Mouse (Mus musculus) layer of hippocampus, postnatal 36 days (tissue): ENCODE results near the gene Gm21987. TPM values are rescaled to one million over a fixed set of nuclear protein-coding genes. Genes with fewer than 3 reads are reported as not detected.

Source experiments
- DNase-seq, 2 experiments: peaks; one replicate each; pipeline ENCODE4 v3.0.0; 2022
- total RNA-seq, 2 experiments: library from RNA; stranded (reverse); gene quantifications; 2 replicates each; pipeline ENCODE4 v1.2.3; 2021

The Gm21987 gene
- total RNA-seq, 2 experiments from 2014 or later, result not detected

DNA sequence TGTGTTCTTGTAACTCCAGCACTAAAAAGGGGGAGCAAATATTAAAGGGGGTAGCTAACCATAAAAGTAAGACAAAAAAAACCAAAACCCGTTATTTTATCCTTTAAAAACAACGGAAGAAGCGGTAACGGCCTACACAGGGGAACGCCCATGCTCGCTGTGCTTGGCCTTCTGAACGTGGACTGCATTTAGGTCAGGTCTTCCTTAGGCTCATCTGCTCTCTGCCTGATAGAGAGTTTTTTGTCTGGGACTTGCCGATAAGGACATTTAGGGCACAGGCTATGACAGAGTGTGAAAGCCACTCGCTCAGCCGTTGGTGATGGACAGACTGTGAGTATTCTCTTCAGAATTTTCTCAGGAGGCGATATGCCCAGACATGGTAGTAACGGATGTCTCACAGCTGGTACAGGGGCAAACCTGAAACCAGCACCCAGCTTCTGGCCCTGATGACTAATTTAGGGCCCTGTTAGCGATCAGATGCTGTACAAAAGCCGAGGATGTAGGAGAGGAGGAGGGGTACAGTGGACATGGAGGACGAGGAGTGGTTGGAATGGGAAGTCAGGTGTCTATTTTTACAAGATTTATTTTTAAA, 25.0 kb downstream of the Gm21987 start:
- DNase-seq, result no peak

DNA sequence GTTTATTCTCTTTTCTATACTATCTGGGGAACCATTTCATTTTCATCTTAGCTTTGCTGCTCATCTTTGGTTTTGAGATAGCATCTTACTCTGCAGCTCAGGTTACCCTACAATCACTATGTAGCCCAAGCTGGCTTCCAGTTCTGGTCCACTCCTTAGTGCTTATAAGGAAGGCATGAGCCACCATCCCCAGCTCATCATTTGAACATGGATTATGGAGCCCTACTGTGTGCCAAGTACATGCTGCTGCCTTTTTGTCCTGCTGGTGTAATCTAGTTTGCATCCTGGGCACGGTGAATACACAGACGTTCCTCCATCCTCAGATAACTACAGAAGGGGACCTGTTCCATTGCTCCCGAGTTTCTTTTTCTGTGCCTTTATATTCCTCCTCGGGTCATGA, 26.0 kb downstream of the Gm21987 start:
- no peak for DNase-seq

DNA sequence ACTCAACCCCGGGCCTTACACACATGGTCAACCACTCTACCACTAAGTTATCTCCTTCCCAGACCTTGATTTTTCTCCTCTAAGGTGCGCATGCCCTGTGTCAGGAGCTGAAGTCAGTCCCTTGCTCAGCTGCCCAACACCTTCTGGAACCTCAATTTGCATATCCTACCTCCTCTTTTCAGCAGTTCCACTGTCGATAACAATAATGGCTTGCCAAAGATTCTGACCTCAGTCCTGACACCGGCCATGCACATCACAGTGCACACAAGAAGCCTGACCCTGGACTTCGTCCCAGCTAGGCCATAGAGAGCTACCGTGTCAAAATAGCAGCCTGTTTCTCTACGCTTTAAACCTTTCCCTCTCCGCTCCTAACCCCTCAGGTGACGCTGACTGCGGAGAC, 26.6 kb downstream of the Gm21987 start:
- no peak for DNase-seq

DNA sequence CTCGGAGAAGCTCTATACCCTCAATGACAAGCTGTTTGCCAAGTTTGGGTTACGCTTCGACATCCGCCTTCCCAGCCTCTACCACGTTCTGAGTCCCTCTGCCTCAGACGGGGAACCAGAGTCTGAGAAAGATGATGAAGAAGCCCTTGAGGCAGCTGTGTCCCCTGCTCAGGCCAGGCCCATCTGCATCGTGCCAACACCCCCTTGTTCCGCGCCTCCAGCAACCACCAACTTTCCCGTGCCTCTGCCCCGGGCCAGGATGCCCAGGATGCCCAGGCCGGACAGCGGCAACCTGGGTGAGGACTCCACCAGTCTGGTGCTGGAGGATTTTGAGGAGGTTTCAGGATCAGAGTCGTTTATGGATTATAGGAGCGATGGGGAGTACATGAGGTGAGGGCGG, 27.1 kb downstream of the Gm21987 start:
- no peak for DNase-seq

DNA sequence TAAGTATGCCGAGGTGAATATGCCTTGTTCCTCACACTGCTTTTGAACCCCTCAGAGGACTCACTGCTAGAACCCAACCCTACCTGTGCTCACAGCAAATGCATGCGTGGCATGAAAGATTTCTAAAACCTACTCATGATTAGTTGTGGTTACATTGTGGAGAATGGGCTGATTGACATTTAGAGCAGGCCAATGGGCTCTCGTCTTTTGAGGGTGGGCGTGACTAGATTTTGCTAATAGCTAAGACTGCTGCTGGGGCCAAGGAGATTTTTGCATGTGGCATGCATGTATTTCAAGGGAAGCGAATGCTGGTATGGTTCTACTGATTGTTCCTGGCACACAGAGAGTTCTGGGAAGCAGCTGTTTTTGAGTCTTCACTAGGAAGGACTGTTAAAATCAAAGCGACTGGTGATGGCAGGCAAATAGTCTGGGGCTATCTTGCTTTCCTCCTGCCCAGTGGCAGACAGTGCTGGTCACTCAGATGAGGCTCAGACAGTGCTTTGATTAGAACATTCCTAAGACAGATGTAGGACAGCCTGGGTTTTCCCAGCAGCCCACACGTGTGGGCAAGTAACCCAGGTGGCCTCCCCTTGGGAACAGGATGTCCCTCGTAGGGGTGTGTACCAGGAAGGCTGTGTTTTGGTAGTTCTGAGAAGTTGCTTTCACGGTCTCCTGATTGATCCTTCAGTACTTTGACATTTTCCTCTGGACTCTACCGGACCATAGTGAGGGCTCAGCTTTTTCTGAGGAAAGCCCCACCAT, 27.7 kb downstream of the Gm21987 start:
- no peak for DNase-seq

DNA sequence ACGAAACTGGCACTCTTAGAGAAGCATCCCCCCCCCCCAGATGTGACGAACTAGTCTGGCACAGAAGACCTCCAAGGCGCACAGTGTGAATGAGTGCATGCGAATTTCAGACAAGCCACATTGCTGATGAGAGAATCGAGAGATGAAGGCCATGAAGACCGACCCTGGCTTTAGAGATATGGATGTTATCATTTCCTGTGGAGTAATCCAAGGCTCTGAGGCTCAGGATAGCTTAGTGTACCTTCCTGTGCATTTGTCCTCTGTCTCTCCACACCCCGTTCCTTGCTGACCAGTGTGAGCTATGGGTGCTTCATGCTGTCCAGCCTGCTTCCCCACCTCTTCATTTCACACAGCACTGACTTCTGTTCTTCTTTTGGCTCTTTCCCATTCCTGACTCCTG, 28.3 kb downstream of the Gm21987 start:
- no peak for DNase-seq

DNA sequence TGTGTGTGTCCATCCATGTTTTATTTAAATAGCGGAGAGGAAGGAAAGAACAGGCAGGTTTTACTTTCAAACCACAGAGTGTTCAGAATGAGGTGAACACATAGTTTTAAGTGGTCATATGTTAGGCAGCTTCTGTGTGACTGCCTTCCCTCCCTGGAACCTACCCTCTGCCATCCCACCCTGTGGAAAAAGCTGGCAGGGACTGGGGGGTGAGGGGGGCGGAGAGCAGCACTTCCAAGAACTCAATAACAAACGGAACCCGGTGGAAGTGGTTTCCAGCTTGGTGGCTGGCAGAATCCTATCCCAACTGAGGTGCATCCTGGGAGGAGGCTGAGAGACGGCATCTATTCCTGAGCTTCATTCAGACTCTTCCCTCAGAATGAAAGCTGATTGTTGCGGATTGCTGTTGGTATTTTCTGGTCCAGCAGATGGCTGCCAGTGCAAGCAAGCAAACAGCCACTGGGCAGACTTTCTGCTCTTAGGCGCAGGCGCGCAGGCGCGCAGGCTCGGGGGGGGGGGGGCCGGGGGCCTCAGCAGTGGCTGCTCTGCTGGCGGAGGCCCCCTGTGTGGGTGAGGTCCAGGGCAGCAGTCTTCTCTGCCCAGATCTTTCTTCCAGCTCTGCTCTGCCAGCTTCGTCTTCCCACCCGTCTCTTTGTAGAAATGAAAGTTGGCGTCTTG, 29.5 kb downstream of the Gm21987 start:
- peak; percentile 42 to 58 for DNase-seq

DNA sequence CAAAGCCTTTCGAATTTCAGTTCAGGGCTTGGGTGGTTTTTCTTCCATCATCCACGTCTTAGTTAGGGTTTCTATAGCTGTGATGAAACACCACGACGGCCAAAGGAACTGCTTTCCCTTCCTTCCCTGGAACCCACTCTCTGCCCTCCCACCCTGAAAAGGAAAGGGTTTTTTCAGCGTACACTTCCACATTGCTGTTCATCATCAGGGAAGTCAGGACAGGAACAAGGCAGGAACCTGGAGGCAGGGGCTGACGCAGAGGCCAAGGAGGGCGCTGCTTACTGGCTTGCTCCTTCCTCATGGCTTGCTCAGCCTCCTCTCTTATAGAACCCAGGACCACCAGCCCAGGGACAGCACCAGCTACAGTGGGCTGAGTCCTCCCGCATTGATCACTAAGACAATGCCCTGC, 30.0 kb downstream of the Gm21987 start:
- DNase-seq, result no peak

DNA sequence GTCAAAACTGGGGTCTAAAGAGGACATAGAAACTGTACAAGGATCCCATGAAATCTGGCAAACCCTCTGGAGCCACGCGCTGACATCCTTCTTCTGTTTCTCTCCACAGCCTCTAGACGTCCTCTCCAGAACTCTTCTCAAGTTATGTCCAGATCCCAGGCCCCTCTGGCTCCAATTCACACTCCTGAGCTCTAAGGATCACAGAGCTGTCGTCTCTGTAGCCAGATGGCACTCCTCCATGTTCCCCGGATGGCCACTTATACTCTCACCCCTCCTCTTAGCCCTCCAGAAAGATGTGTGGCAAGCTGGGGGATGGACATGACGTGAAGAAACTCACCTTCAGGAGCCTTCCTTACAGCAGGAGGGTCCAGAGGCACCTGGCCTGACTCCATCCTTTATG, 30.7 kb downstream of the Gm21987 start:
- no peak for DNase-seq

DNA sequence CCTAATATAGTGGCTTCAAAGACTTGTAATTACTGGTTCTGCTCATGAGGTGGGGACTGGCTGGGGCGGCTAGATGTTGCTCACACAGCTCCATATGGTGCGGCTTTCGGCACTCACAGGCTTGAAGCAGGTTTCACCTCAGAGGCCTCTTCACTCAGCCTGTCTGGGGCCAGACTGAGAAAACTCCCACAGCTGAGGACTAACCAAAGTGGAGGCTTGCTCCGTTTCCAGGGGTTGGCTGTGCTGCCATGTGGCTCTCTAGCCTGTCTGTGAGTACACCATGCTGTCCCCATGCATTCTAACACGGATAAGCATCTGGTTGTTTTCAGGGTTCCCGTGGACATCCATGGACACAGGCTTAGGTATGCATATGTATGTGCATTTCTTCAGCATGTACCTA, 31.8 kb downstream of the Gm21987 start:
- no peak for DNase-seq

DNA sequence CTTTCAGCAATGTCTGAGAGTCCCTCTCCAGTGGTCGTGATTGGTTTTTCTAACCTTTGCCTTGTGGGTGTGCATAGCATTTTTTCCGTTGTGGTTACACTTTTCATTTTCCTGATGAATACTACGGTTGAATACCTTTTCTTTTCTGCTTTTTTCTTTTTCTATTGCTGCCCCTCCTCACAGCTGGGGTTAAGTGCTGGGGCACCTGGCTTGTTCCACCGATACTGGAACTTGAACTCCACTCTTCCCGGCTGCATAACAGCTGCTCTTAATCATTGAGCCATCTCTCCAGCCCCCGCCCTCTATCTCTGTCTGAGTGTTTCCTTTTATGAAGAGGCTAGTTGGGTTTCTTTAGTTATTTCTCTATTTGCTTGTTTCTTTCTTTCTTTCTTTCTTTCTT, 32.2 kb downstream of the Gm21987 start:
- DNase-seq, result no peak

DNA sequence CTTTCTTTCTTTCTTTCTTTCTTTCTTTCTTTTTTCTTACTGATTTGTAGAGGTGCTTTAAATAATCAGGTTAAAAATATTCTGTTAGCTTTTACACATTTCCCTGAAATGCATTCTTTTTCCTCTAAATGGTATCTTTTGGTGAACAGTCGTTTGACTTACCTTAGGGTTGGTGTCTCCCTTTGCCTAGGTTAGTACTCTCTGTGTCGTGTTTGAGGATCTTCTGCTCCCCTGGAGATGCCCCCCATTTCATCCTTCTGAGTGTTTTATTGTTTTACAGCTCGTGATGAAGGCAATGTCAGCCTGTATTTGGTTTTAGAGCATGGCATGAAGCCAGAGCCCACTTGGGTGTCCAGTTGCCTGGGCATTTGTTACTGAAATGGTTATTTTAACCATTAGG, 32.7 kb downstream of the Gm21987 start:
- DNase-seq, result no peak

DNA sequence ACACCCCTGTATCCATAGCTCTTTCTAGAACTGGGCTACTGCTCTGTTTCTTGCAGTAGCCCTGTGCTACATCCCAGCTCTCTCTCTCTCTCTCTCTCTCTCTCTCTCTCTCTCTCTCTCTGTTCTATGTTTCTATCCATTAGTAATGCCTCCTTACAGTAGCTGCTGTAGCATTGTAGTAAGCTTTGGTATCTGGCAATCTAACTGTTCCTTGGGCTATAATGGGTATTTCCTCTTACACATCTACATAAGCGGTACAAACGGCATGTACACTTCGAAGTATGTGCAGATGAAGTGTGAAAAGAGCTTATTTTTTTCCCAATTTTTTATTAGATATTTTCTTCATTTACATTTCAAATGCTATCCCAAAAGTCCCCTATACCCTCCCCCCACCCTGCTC, 33.1 kb downstream of the Gm21987 start:
- DNase-seq, result no peak

DNA sequence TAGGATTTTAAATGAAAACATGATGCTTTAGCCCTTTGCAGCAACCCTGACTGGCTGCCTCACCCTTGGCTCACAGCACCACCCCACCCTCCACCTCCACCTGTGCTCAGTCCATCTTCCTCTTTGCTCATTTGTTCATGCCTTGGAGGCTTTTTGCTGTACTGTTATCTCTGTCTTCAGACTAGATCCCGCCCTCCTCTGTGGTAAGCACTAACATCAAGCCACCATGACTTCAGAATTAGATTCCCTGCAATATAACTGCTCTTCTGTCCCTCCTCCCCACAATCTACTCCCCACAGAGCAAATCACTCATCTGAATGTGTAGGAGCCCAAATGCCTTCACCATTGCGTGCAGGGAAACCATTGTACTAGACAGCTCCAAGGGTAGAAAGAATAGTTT, 36.8 kb downstream of the Gm21987 start:
- DNase-seq, result no peak

DNA sequence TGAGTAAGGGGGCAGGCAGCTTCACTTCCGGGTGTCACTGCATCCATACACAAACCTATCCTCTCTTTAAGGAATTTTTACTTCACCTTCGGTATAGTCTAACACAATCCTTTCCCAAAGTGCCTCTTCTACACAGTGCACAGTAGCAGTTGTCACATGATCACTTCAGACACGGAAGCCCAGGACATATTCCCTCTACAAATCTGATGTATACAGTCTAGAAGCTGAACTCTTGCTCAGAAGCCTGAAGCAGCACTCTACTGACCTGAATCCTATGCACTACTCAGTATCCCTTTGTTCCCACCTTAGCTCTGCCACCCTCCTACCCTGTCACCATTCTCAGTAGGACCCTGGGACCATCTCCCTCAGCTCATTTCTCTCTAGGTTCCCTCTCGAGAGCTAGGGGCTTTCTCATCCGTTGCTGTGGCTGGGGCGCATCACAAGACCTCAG, 38.4 kb downstream of the Gm21987 start:
- no peak for DNase-seq

DNA sequence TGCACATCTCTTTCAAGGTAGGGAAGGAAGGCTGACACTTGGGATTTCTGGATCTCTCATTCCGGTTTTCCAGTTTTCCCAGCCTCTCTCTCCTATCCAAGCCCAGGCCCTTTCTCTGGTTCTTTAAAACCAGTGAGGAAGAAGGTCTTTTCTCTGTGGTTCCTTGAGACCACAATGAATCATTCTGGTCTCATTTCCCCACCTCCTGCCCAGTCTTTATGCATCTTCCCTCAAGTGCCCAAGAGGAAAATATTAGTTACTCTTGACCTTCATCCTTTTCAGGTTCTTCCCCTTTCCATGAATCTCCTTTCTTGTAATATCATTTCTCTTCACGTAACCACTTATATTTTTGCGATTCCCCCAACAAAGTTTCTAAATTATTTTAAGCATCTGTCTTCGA, 38.9 kb downstream of the Gm21987 start:
- DNase-seq, result no peak

DNA sequence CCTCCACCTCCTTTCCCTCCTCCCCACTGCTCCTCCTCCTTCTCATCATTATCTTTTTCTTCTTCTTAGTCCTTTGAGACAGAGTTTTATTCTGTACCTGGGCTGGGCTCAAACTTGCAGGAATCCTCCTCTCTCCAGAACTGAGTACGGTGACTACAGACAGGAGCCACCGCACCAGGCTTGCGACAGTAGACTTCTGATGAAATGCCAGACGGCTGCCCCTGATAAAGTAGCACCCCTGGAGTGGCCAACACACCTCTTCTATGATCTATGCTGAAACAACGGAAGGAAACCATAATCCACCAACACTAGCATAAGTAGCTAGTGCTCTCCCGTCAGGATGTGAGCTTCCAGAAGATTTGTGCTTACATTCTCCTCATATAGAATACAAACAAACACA, 40.5 kb downstream of the Gm21987 start:
- DNase-seq, result no peak

DNA sequence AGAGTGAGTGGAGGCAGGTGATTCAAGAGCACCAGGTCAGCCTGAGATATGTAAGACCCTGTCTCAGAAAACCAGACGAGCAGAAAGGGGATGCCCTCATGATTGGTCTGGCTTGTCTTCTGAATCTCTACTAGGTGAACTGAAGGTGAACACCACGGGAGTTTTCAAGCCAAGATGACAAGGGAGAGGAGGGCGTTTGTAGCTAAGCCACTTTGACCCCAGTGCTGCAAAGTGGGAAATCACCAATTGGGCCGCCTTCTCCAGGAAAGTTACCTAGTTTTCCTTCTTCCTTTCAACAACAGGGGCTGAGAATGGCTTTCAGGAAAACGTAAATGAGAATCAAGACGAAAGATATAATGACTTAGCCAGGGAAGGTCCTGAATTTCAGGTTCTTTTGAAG, 41.9 kb downstream of the Gm21987 start:
- no peak for DNase-seq

DNA sequence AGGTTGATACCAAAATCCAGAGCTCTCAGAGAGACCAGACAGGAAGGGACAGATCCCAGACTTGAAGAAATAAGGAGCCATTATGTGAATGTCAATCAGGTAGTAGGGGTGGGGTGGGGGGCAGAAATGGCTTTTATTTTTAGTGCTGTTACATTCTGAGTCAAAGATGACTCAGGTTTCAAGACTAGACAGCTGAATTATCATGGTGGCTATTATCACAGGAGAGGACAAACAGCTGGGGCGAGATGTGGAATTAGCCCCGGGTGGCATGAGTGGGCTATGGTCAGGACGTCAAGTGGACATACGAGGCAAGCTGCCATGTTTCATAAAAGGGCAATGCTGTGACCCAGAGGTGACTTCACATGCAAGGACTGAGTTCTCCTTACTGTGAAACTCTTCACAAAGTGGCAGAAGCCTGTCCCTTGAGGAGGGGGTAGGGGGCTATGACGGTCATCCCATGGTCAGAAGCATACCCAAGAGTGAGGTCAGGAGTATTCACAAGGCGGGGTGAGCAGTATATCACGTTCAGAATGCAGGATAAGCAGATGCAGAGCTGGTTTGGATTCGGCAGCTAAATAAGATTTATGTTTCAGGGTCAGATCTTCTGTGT, 42.5 kb downstream of the Gm21987 start:
- no peak for DNase-seq

DNA sequence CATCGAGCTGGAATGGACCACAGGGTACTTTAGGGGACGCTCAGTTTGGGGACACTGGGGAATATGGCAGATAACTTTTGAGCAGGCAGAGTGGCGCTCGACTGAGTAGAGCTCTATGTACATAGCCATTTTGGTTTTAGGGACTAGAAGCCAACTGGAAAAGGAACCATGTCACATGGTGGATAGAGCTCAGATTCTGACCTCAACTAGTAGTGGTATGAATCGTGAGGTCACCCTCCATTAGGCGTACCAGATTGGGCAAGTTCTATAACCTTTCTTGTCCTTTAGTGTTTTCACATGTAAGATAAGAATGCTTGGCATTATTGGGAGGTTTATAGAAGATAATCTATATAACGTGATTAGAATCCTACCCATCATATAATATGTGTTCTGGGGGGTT, 43.5 kb downstream of the Gm21987 start:
- DNase-seq, result no peak

DNA sequence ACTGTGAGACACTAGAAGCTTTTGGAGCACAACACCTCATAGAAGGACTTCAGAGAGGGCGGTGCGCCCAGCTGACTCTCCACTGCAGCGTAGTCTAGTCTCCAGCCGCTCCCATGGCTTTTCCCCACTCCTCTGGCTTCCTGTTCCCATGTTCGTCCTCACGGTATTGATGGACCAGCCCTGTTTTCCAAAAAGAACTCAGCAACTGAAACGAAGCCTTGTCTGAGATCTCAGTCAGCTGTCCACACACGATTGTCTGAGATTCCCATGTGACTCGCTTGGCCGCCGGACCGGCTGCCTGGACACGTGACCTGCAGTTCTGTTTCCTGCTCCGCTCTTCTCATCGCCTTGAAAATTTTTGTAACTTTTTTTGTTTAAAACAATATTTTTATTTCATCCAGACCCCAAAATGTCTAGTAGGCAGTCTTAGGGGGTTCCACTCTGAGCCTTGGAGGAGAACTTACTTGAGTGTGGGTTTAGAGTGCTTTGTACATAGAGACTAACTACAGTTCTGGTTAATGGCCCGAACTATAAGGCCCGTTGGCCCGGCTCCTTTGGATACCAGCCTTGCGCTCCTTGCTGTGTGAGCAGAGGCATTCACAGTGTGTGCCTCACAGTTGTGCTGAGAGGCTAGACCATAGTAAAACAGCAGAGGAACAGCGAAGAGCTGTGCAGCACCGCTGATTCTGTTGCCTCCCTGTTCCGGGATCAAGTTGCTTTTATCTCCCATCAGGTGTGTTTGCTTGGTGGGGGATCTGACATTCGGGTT, 45.5 kb downstream of the Gm21987 start:
- DNase-seq, result no peak

DNA sequence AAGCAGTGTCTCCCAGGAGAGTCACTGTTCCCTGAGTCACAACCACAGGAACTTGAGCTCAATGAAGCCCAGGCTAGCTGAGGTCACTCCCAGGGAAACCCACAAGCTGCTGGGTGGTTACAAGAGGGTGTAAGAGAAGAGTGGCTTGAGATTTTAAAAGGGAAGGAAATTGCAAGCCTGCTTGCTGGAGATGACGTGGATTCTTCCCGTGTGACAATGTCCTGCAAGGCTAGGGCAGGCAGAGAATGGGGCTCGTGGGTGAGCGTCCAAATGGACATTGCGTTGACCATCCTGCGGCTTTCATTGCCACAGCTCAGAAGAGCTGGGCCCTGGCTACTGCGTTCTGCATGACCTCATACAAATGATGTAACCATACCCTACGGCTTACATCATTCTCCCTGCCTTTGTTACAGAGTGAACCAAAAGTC, 47.4 kb downstream of the Gm21987 start:
- no peak for DNase-seq
